Comparison of ENCODE assay signal across 10 mouse cellular contexts in the genomic region with DNA sequence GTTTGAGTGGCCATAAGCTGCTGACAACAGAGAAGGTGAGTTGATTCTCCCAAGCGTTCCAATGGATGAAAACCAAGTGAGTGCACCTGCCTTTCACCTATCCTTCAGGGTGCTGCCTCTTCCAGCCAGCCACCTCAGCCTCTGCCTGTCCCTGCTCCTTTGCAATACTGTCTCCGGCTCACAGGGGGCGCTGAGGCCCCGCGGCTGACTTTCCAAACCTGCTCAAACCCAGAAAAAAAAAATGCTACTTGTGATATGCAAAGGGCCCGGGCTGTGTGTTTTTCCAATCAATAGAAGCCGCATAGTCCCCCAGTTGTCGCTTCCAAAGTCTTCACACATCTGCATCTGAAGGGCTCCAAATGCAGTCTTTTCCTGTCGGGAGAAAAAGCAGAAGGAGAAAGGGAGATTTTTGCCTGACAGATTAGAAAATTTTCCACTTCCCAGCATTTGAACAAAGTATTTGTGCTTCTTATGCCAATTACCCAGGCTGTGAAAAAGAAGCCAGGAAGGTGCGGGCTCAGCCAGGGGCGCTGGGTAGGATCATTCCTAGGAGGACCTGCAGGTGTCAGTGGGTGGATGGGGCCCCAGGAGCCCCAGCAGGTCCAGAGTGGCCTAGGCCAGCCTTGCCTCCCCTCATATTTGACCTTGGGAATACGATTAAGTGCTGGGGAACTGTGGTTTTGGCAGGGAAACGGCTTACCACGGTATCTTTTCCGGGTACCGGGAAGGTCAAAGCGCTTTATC.
DNase-seq lines count a peak whose midpoint lies in the region; ATAC-seq and TF ChIP-seq lines count a peak whose summit lies in the region.
"Had no signal": no experiment of that assay in that cellular context is flagged by ENCODE, and none has a peak within 500 bp of the region (broad histone marks: within the 10 kb centered on the region; RNA-seq: fewer than 3 reads in every experiment).

No protein-coding gene starts in this region.

- H3K9ac ChIP-seq in forebrain, postnatal 0 days: no peak overlapping the region
- H3K9ac ChIP-seq: embryonic facial prominence, embryonic 12.5 days; lung, embryonic 15.5 days had no signal

- WGBS in thymus, adult 2 months: 27% methylated on average over 17 of the region's 17 CpGs
- 27% methylated on average over 17 of the region's 17 CpGs for WGBS in cerebellum, adult 2 months
- WGBS in forebrain, postnatal 0 days: 19% methylated on average over 17 of the region's 17 CpGs

- peak; percentile 75; the same call in 1 of the 2 replicates for ATAC-seq in forebrain, postnatal 0 days

- H3K9me3 ChIP-seq in forebrain, postnatal 0 days (ENCODE audit: low read length): no peaks in the 10 kb centered on the region
- H3K9me3 ChIP-seq: embryonic facial prominence, embryonic 12.5 days; lung, embryonic 15.5 days had no signal

- TF ChIP-seq CTCF in thymus, adult 2 months (IDR thresholded peaks at IDR 0.05; ENCODE audit: borderline replicate concordance, control insufficient read depth, extremely low read depth, insufficient read depth, low read length, poor library complexity): no peak
- TF ChIP-seq CTCF in cerebellum, adult 2 months (IDR thresholded peaks at IDR 0.05; ENCODE audit: borderline replicate concordance, insufficient read depth, low read depth, low read length): peak; percentile 89
- peak; percentile 95 for TF ChIP-seq CTCF in forebrain, postnatal 0 days (IDR thresholded peaks at IDR 0.05; ENCODE audit: low read depth)

- H3K4me2 ChIP-seq in forebrain, postnatal 0 days (ENCODE audit: low read depth): no peak overlapping the region
- H3K4me2 ChIP-seq: embryonic facial prominence, embryonic 12.5 days; lung, embryonic 15.5 days had no signal

- H3K36me3 ChIP-seq in thymus, adult 2 months (ENCODE audit: control insufficient read depth, insufficient read depth, low read length): no peaks in the 10 kb centered on the region
- no peaks in the 10 kb centered on the region for H3K36me3 ChIP-seq in forebrain, postnatal 0 days (ENCODE audit: insufficient read depth)
- H3K36me3 ChIP-seq: embryonic facial prominence, embryonic 12.5 days; lung, embryonic 15.5 days had no signal

- H3K4me3 ChIP-seq in thymus, adult 2 months (ENCODE audit: control insufficient read depth, insufficient read depth, low read length): no peak overlapping the region
- no peak overlapping the region for H3K4me3 ChIP-seq in cerebellum, adult 2 months (replicated peaks; ENCODE audit: insufficient read depth, low read depth, low read length)
- H3K4me3 ChIP-seq in forebrain, postnatal 0 days (ENCODE audit: low read depth, low read length): no peak overlapping the region
- H3K4me3 ChIP-seq: embryonic facial prominence, embryonic 12.5 days; lung, embryonic 15.5 days had no signal

- H3K27ac ChIP-seq in thymus, adult 2 months (ENCODE audit: control insufficient read depth, insufficient read depth, low read length): no peak overlapping the region
- no peak overlapping the region for H3K27ac ChIP-seq in cerebellum, adult 2 months (ENCODE audit: insufficient read depth, low read length)
- no peak overlapping the region for H3K27ac ChIP-seq in forebrain, postnatal 0 days (ENCODE audit: low read depth, low read length)
- H3K27ac ChIP-seq: embryonic facial prominence, embryonic 12.5 days; lung, embryonic 15.5 days had no signal

- no peaks in the 10 kb centered on the region for H3K27me3 ChIP-seq in thymus, adult 2 months (ENCODE audit: control insufficient read depth, insufficient read depth, low read length)
- no peaks in the 10 kb centered on the region for H3K27me3 ChIP-seq in cerebellum, adult 2 months (ENCODE audit: control insufficient read depth, insufficient read depth, low read length)
- no peaks in the 10 kb centered on the region for H3K27me3 ChIP-seq in forebrain, postnatal 0 days (ENCODE audit: insufficient read depth, low read length)
- H3K27me3 ChIP-seq: embryonic facial prominence, embryonic 12.5 days; lung, embryonic 15.5 days had no signal

- TF ChIP-seq POLR2A in thymus, adult 2 months (IDR thresholded peaks at IDR 0.05; ENCODE audit: control insufficient read depth, extremely low read depth, insufficient read depth, low read length, poor library complexity): no peak
- no peak for TF ChIP-seq POLR2A in cerebellum, adult 2 months (IDR thresholded peaks at IDR 0.05; ENCODE audit: borderline replicate concordance, insufficient read depth, low read length)

- peak; percentile 27 for DNase-seq in thymus, adult 2 months
- DNase-seq in thymus, adult 18-20 months: no peak
- peak; percentile 67 to 81 for DNase-seq in cerebellum, adult 2 months
- peak; percentile 90 for DNase-seq in forebrain, postnatal 0 days
- DNase-seq in layer of hippocampus, adult 8-10 months (ENCODE audit: low spot score in 2 of 2): peak; percentile 73 to 88
- peak; percentile 14 for DNase-seq in lung, postnatal 36 days
- peak; percentile 89 to 91 for DNase-seq in right cerebral cortex, postnatal 10 days (ENCODE audit: low spot score in 2 of 2)
- no peak for DNase-seq in spleen, postnatal 4 days (ENCODE audit: low spot score in 2 of 2)

- no peaks in the 10 kb centered on the region for H3K4me1 ChIP-seq in thymus, adult 2 months (replicated peaks; ENCODE audit: control insufficient read depth, insufficient read depth, low read length)
- H3K4me1 ChIP-seq in cerebellum, adult 2 months (ENCODE audit: control insufficient read depth, insufficient read depth, low read length): peaks cover 2% of the 10 kb centered on the region; the same call in 1 of the 2 replicates
- 0 out of 2 replicates have a peak, but pooled peaks cover 5% of the 10 kb centered on the region for H3K4me1 ChIP-seq in forebrain, postnatal 0 days (ENCODE audit: insufficient read depth)
- H3K4me1 ChIP-seq: embryonic facial prominence, embryonic 12.5 days; lung, embryonic 15.5 days had no signal

Comparison
In these comparisons a context has a peak if more than half of its experiments do, and no peak if none do; other contexts are left out.
1. DNase-seq: peak in thymus, adult 2 months (single experiment), cerebellum, adult 2 months (2 of 2), forebrain, postnatal 0 days (single experiment), layer of hippocampus, adult 8-10 months (2 of 2), lung, postnatal 36 days (single experiment) and right cerebral cortex, postnatal 10 days (2 of 2); none in thymus, adult 18-20 months (0 of 2) and spleen, postnatal 4 days (0 of 2).